Mouse (Mus musculus) layer of hippocampus, adult 2 months (tissue): ENCODE data around the gene Stub1. TPM values are rescaled to one million over a fixed set of nuclear protein-coding genes. Genes with fewer than 3 reads are reported as not detected.

Experiments
- DNase-seq, 2 experiments: peaks; one replicate each; pipeline ENCODE4 v3.0.0; 2022; ENCODE audit warnings: low spot score in 2 of 2
- H3K27ac ChIP-seq: fragments of 200-600 bp; 2 replicates; pipeline ENCODE4 v1.8.1; 2022
- H3K4me3 ChIP-seq: fragments of 200-600 bp; 2 replicates; pipeline ENCODE4 v1.8.1; 2022; ENCODE audit warnings: mild to moderate bottlenecking
- CTCF ChIP-seq: fragments of 200-600 bp; conservative IDR thresholded peaks from 2 replicates; pipeline ENCODE4 v1.8.1; 2022; ENCODE audit warnings: antibody characterized with exemption, mild to moderate bottlenecking, moderate library complexity
- total RNA-seq, 2 experiments: library from RNA; stranded (reverse); gene quantifications; 2 replicates each; pipeline ENCODE4 v1.2.3; 2021

Stub1 gene
- total RNA-seq, 2 experiments from 2014 or later = 164 to 175 TPM

GRCm38 (mm10) chr17:25796211-25796771 lies 36.9 kb downstream of the Stub1 start:
- no peak for TF ChIP-seq CTCF

GRCm38 (mm10) chr17:25795609-25796092 lies 37.6 kb downstream of the Stub1 start, which contains the start of gene AC134908.4:
Gene AC134908.4, minus strand, starts transcription at chr17:25795659.
- peak; percentile 62 to 82 for DNase-seq
- peak within 1 kb of the TSS; percentile 95 for H3K27ac ChIP-seq
- no peak for TF ChIP-seq CTCF
- H3K4me3 ChIP-seq = peak within 1 kb of the TSS; percentile 64

More at GRCm38 (mm10) chr17:25796211-25796771, 36.9 kb downstream of the Stub1 start:
- Histone ChIP-seq H3K27ac (peak overlapping the region; percentile 95), H3K4me3 (peak overlapping the region; percentile 64)
- DNase-seq = no peak

GRCm38 (mm10) chr17:25794998-25795397 lies 38.2 kb downstream of the Stub1 start:
- H3K27ac ChIP-seq = peak overlapping the region; percentile 95
- no peak for TF ChIP-seq CTCF
- peak overlapping the region; percentile 41 for H3K4me3 ChIP-seq
- DNase-seq = no peak

- H3K27ac ChIP-seq = peak overlapping the region; percentile 95
- no peak for DNase-seq
- H3K4me3 ChIP-seq = no peak overlapping the region; the same call in 1 of the 2 replicates
- no peak for TF ChIP-seq CTCF
These were observed 39.0 kb downstream of the Stub1 start for GRCm38 (mm10) chr17:25794197-25794596.

GRCm38 (mm10) chr17:25792615-25793014 lies 40.6 kb downstream of the Stub1 start, which contains the start of gene Fam173a:
Gene Fam173a, minus strand, starts transcription at chr17:25792901.
- H3K27ac ChIP-seq = peak within 1 kb of the TSS; percentile 95
- TF ChIP-seq CTCF = no peak
- DNase-seq = peak in 1 of 2 experiments; percentile 62

GRCm38 (mm10) chr17:25791843-25792527 lies 41.2 kb downstream of the Stub1 start:
- H3K4me3 ChIP-seq = peak overlapping the region; percentile 88
- DNase-seq = peak; percentile 87 to 89
- peak overlapping the region; percentile 95 for H3K27ac ChIP-seq
- TF ChIP-seq CTCF = no peak

More at GRCm38 (mm10) chr17:25792615-25793014, 40.6 kb downstream of the Stub1 start, which contains the start of gene Fam173a:
- H3K4me3 ChIP-seq = peak within 1 kb of the TSS; percentile 88

GRCm38 (mm10) chr17:25791320-25791842 lies 41.8 kb downstream of the Stub1 start:
- H3K4me3 ChIP-seq = peak overlapping the region; percentile 88
- peak overlapping the region; percentile 95 for H3K27ac ChIP-seq
- TF ChIP-seq CTCF = peak; percentile 33
- no peak for DNase-seq

GRCm38 (mm10) chr17:25786781-25787504 lies 46.3 kb downstream of the Stub1 start:
- no peak for DNase-seq
- TF ChIP-seq CTCF = no peak
- H3K4me3 ChIP-seq = no peak overlapping the region
- H3K27ac ChIP-seq = no peak overlapping the region

- Histone ChIP-seq H3K27ac (peak within 1 kb of the TSS; percentile 90), H3K4me3 (peak within 1 kb of the TSS; percentile 65)
- no peak for TF ChIP-seq CTCF
- no peak for DNase-seq
These were observed 46.9 kb downstream of the Stub1 start, which contains the start of gene Ccdc78 for GRCm38 (mm10) chr17:25786280-25786679. Gene Ccdc78, plus strand, starts transcription at chr17:25786580.

GRCm38 (mm10) chr17:25785281-25785745 lies 47.9 kb downstream of the Stub1 start, which contains the start of gene Haghl:
Gene Haghl, minus strand, starts transcription at chr17:25785673.
- H3K27ac ChIP-seq = peak within 1 kb of the TSS; percentile 90
- peak; percentile 94 to 96 for DNase-seq
- TF ChIP-seq CTCF = peak; percentile 19; the same call in 1 of the 2 replicates

GRCm38 (mm10) chr17:25783861-25784574 lies 49.2 kb downstream of the Stub1 start:
- no peak for TF ChIP-seq CTCF
- Histone ChIP-seq H3K27ac (peak overlapping the region; percentile 90), H3K4me3 (peak overlapping the region; percentile 65)
- no peak for DNase-seq

More at GRCm38 (mm10) chr17:25785281-25785745, 47.9 kb downstream of the Stub1 start, which contains the start of gene Haghl:
- H3K4me3 ChIP-seq = peak within 1 kb of the TSS; percentile 65

GRCm38 (mm10) chr17:25783086-25783485 lies 50.1 kb downstream of the Stub1 start:
- Histone ChIP-seq H3K27ac (peak overlapping the region; percentile 90), H3K4me3 (no peak overlapping the region)
- no peak for DNase-seq
- no peak for TF ChIP-seq CTCF
